Mouse (Mus musculus) small intestine, adult 2 months (tissue): ENCODE results near the gene Ephx3. TPM values are rescaled to one million over a fixed set of nuclear protein-coding genes. Genes with fewer than 3 reads are reported as not detected.

ENCODE experiments used
- H3K27ac ChIP-seq: fragments of 200-500 bp; 2 replicates; pipeline ENCODE4 v1.5.1; 2012; ENCODE audit warnings: low read depth, low read length, control low read depth, inconsistent platforms; ENCODE audit not compliant: insufficient read depth
- H3K27me3 ChIP-seq: fragments of 200-500 bp; 2 replicates; pipeline ENCODE4 v1.6.1; 2012; ENCODE audit warnings: mild to moderate bottlenecking, moderate library complexity, low read length, inconsistent platforms; ENCODE audit not compliant: control insufficient read depth, insufficient read depth
- H3K36me3 ChIP-seq: fragments of 200-500 bp; 2 replicates; pipeline ENCODE4 v1.6.1; 2012; ENCODE audit warnings: mild to moderate bottlenecking, low read length, control low read depth, inconsistent platforms; ENCODE audit not compliant: control insufficient read depth, insufficient read depth
- H3K4me1 ChIP-seq: fragments of 200-500 bp; 2 replicates; pipeline ENCODE4 v1.6.1; 2012; ENCODE audit warnings: low read length, inconsistent platforms, mixed read lengths; ENCODE audit not compliant: control insufficient read depth, insufficient read depth, insufficient read length
- H3K4me3 ChIP-seq: fragments of 200-500 bp; 2 replicates; pipeline ENCODE4 v1.5.1; 2012; ENCODE audit warnings: low read depth, mild to moderate bottlenecking, control low read depth, inconsistent platforms, low read length, moderate library complexity
- CTCF ChIP-seq: fragments of 200-500 bp; IDR thresholded peaks from 2 replicates; pipeline ENCODE4 v1.5.1; 2012; ENCODE audit warnings: low read depth, mild to moderate bottlenecking, control low read depth, inconsistent platforms, low read length, moderate library complexity, mixed read lengths; ENCODE audit not compliant: insufficient replicate concordance, insufficient read length; ENCODE audit errors: extremely low read depth
- POLR2A ChIP-seq: fragments of 200-500 bp; IDR thresholded peaks from 2 replicates; pipeline ENCODE4 v1.6.1; 2012; ENCODE audit warnings: low read depth, mild to moderate bottlenecking, control low read depth, inconsistent platforms, low read length, moderate library complexity
- WGBS: fragments of 180-500 bp; shearing (Covaris S2); methylation state at CpG from one replicate; pipeline ENCODE4 v1.1.7; 2018; 5-methylcytosine and 5-hydroxymethylcytosine counted together
- polyA plus RNA-seq: library from polyadenylated mRNA; depleted of rRNA; stranded (reverse); fragments of >200 nt; gene quantifications from 2 replicates; pipeline ENCODE4 v1.2.3, GENCODE M21; 2012; rRNA removed

The Ephx3 gene
- polyA plus RNA-seq, 1 experiment = 0.51 TPM

- Histone ChIP-seq H3K27ac (no peak overlapping the region), H3K4me3 (no peak overlapping the region), H3K36me3 (no peaks in the 10 kb centered on the region), H3K27me3 (peaks cover 10% of the 10 kb centered on the region), H3K4me1 (peaks cover 20% of the 10 kb centered on the region)
- 61% methylated on average over 6 of the region's 6 CpGs for WGBS
- TF ChIP-seq CTCF (no peak), POLR2A (no peak)
These were observed 25.3 kb downstream of the Ephx3 start for GRCm38 (mm10) chr17:32163910-32164650.

- Histone ChIP-seq H3K4me1 (peaks cover 20% of the 10 kb centered on the region), H3K27me3 (peaks cover 10% of the 10 kb centered on the region), H3K4me3 (peak overlapping the region; percentile 66), H3K27ac (no peak overlapping the region), H3K36me3 (no peaks in the 10 kb centered on the region)
- no peak for TF ChIP-seq POLR2A
- TF ChIP-seq CTCF = peak; percentile 66; the same call in 1 of the 2 replicates
- WGBS = 2% methylated on average over 58 of the region's 58 CpGs
These were observed 27.1 kb downstream of the Ephx3 start for GRCm38 (mm10) chr17:32162112-32162850.

- Histone ChIP-seq H3K36me3 (no peaks in the 10 kb centered on the region), H3K27ac (no peak overlapping the region), H3K27me3 (peaks cover 4% of the 10 kb centered on the region), H3K4me3 (no peak overlapping the region), H3K4me1 (peaks cover 14% of the 10 kb centered on the region)
- WGBS = 61% methylated on average over 4 of the region's 4 CpGs
- no peak for TF ChIP-seq CTCF
- no peak for TF ChIP-seq POLR2A
These were observed 28.5 kb downstream of the Ephx3 start for GRCm38 (mm10) chr17:32160882-32161281.

GRCm38 (mm10) chr17:32158841-32159240 is 30.5 kb downstream of the Ephx3 start:
- Histone ChIP-seq H3K36me3 (no peaks in the 10 kb centered on the region), H3K4me1 (peaks cover 6% of the 10 kb centered on the region), H3K27me3 (0 out of 2 replicates have a peak, but pooled peaks cover 4% of the 10 kb centered on the region), H3K27ac (no peak overlapping the region), H3K4me3 (no peak overlapping the region)
- TF ChIP-seq CTCF (no peak), POLR2A (no peak)
- 57% methylated on average over 13 of the region's 13 CpGs for WGBS

- Histone ChIP-seq H3K4me1 (peaks cover 3% of the 10 kb centered on the region), H3K27ac (no peak overlapping the region), H3K4me3 (no peak overlapping the region), H3K27me3 (no peaks in the 10 kb centered on the region), H3K36me3 (no peaks in the 10 kb centered on the region)
- no peak for TF ChIP-seq POLR2A
- TF ChIP-seq CTCF = no peak
- 95% methylated on average over 8 of the region's 8 CpGs for WGBS
These were observed 42.6 kb downstream of the Ephx3 start for GRCm38 (mm10) chr17:32146718-32147117.

GRCm38 (mm10) chr17:32142907-32143854 is 46.2 kb downstream of the Ephx3 start:
- Histone ChIP-seq H3K36me3 (no peaks in the 10 kb centered on the region), H3K27me3 (no peaks in the 10 kb centered on the region), H3K4me3 (peak overlapping the region; percentile 24), H3K27ac (no peak overlapping the region), H3K4me1 (peaks cover 3% of the 10 kb centered on the region)
- TF ChIP-seq POLR2A (no peak), CTCF (peak; percentile 76)
- 28% methylated on average over 39 of the region's 39 CpGs for WGBS

GRCm38 (mm10) chr17:32142234-32142633 is 47.1 kb downstream of the Ephx3 start:
- TF ChIP-seq CTCF = no peak
- no peak for TF ChIP-seq POLR2A
- H3K4me3 ChIP-seq = no peak overlapping the region
- no peaks in the 10 kb centered on the region for H3K36me3 ChIP-seq
- no peaks in the 10 kb centered on the region for H3K27me3 ChIP-seq
- peaks cover 3% of the 10 kb centered on the region for H3K4me1 ChIP-seq
- 98% methylated on average over 1 of the region's 1 CpGs for WGBS
- H3K27ac ChIP-seq = no peak overlapping the region

Other genes with a start within 250 kb of the Ephx3 start
- 2.7 and 2.8 TPM in 2 replicates for gene Rrp1b, start 153.4 kb downstream of the Ephx3 start, polyA plus RNA-seq
- gene Hsf2bp, start 153.2 kb downstream of the Ephx3 start, polyA plus RNA-seq = 0.14 and 0.15 TPM in 2 replicates
- gene Notch3, start 22.7 kb downstream of the Ephx3 start, polyA plus RNA-seq = 6.1 and 8.3 TPM in 2 replicates
- gene Brd4, start 95.2 kb upstream of the Ephx3 start, polyA plus RNA-seq = 36.7 and 64.7 TPM in 2 replicates
- gene Akap8, start 131.7 kb upstream of the Ephx3 start, polyA plus RNA-seq = 23.5 and 28.6 TPM in 2 replicates
- gene Akap8l, start 161.1 kb upstream of the Ephx3 start, polyA plus RNA-seq = 42.3 and 83.7 TPM in 2 replicates
- gene Wiz, start 199.9 kb upstream of the Ephx3 start, polyA plus RNA-seq = 15.5 and 26.1 TPM in 2 replicates
- 10.3 and 16.0 TPM in 2 replicates for gene Rasal3, start 214.0 kb upstream of the Ephx3 start, polyA plus RNA-seq
- gene Pglyrp2, start 234.6 kb upstream of the Ephx3 start, polyA plus RNA-seq = 4.7 and 8.0 TPM in 2 replicates